Mouse (Mus musculus) MEL (cell line): Measurements from ENCODE around the gene Srebf2. TPM values are rescaled to one million over a fixed set of nuclear protein-coding genes. Genes with fewer than 3 reads are reported as not detected.

Experiments used
- DNase-seq: peaks from one replicate; pipeline ENCODE4 v3.0.0; 2011; ENCODE audit warnings: low read depth, low spot score
- H3K27ac ChIP-seq: 2 replicates; pipeline ENCODE4 v1.5.1; 2012; ENCODE audit warnings: low read depth, mild to moderate bottlenecking, control low read depth, low read length, moderate library complexity; ENCODE audit not compliant: control insufficient read depth
- H3K27me3 ChIP-seq, 2 experiments: fragments of 150-350 bp in 1 of 2; sonication (generic) in 1 of 2; 2 replicates each; pipeline ENCODE4 v1.6.1; 2012; ENCODE audit warnings: low read length in 2 of 2, mild to moderate bottlenecking in 2 of 2, improper control_type of control experiment in 1 of 2, moderate library complexity in 1 of 2; ENCODE audit not compliant: insufficient read depth in 2 of 2, control insufficient read depth in 1 of 2
- H3K36me3 ChIP-seq, 2 experiments: 2 replicates each; pipeline ENCODE4 v1.6.1; 2012 to 2014; ENCODE audit warnings: low read length in 2 of 2, improper control_type of control experiment in 1 of 2, inconsistent platforms in 1 of 2, mild to moderate bottlenecking in 1 of 2; ENCODE audit not compliant: insufficient read depth in 2 of 2, control insufficient read depth in 1 of 2
- H3K4me1 ChIP-seq, 2 experiments: fragments of 150-350 bp in 1 of 2; sonication (generic) in 1 of 2; 2 replicates each; pipeline ENCODE4 v1.6.1; 2012; ENCODE audit warnings: low read length in 2 of 2, improper control_type of control experiment in 1 of 2, mild to moderate bottlenecking in 1 of 2; ENCODE audit not compliant: insufficient read depth in 2 of 2, control insufficient read depth in 1 of 2
- H3K4me3 ChIP-seq, 2 experiments: fragments of 150-350 bp in 1 of 2; sonication (generic) in 1 of 2; 2 replicates each; pipeline ENCODE4 v1.5.1; 2012; ENCODE audit warnings: low read depth in 2 of 2, low read length in 2 of 2, mild to moderate bottlenecking in 2 of 2, moderate library complexity in 2 of 2, control low read depth in 1 of 2, improper control_type of control experiment in 1 of 2; ENCODE audit not compliant: control insufficient read depth in 1 of 2, insufficient read depth in 1 of 2
- H3K79me2 ChIP-seq: 2 replicates; pipeline ENCODE4 v1.6.1; 2012; ENCODE audit warnings: mild to moderate bottlenecking, low read length, moderate library complexity; ENCODE audit not compliant: control insufficient read depth, poor library complexity, insufficient read depth
- H3K9ac ChIP-seq: 2 replicates; pipeline ENCODE4 v1.6.1; 2012; ENCODE audit warnings: low read depth, mild to moderate bottlenecking, control low read depth, low read length, moderate library complexity; ENCODE audit not compliant: control insufficient read depth, poor library complexity, severe bottlenecking
- H3K9me3 ChIP-seq: fragments of 150-350 bp; sonication (generic); replicated peaks from 2 replicates; pipeline ENCODE4 v1.6.1; 2012; ENCODE audit warnings: mild to moderate bottlenecking, low read length, improper control_type of control experiment, moderate library complexity; ENCODE audit not compliant: insufficient read depth
- CHD1 ChIP-seq: IDR thresholded peaks from 2 replicates; pipeline ENCODE4 v1.6.1; 2012; ENCODE audit warnings: low read depth, mild to moderate bottlenecking, inconsistent platforms, low read length, improper control_type of control experiment
- CHD2 ChIP-seq: IDR thresholded peaks from 2 replicates; pipeline ENCODE4 v1.6.1; 2011; ENCODE audit warnings: low read length, improper control_type of control experiment
- CTCF ChIP-seq, 3 experiments: IDR thresholded peaks in 2 of 3; conservative IDR thresholded peaks in 1 of 3; 2 replicates each; pipeline ENCODE4 v1.5.1; 2011 to 2012; ENCODE audit warnings: low read length in 3 of 3, low read depth in 2 of 3, mild to moderate bottlenecking in 2 of 3, improper control_type of control experiment in 1 of 3, inconsistent platforms in 1 of 3, mixed read lengths in 1 of 3, moderate library complexity in 1 of 3; ENCODE audit not compliant: control insufficient read depth in 1 of 3, insufficient read depth in 1 of 3, poor library complexity in 1 of 3, severe bottlenecking in 1 of 3
- ELF1 ChIP-seq: IDR thresholded peaks from 2 replicates; pipeline ENCODE4 v1.6.1; 2014; ENCODE audit warnings: low read depth, mild to moderate bottlenecking, inconsistent platforms, low read length, improper control_type of control experiment, moderate library complexity
- GABPA ChIP-seq: IDR thresholded peaks from 2 replicates; pipeline ENCODE4 v1.6.1; 2012; ENCODE audit warnings: low read depth, mild to moderate bottlenecking, inconsistent platforms, low read length, improper control_type of control experiment, moderate library complexity
- GATA1 ChIP-seq: IDR thresholded peaks from 2 replicates; pipeline ENCODE4 v1.6.1; 2011; ENCODE audit warnings: low read depth, low read length, improper control_type of control experiment
- JUND ChIP-seq: IDR thresholded peaks from 2 replicates; pipeline ENCODE4 v1.6.1; 2011; ENCODE audit warnings: low read depth, mild to moderate bottlenecking, improper control_type of control experiment, low read length
- MAZ ChIP-seq: IDR thresholded peaks from 2 replicates; pipeline ENCODE4 v1.6.1; 2012; ENCODE audit warnings: low read depth, mild to moderate bottlenecking, inconsistent platforms, low read length, improper control_type of control experiment
- MEF2A ChIP-seq: IDR thresholded peaks from 2 replicates; pipeline ENCODE4 v1.6.1; 2014; ENCODE audit warnings: low read depth, mild to moderate bottlenecking, inconsistent platforms, low read length, improper control_type of control experiment; ENCODE audit not compliant: poor library complexity, insufficient replicate concordance, severe bottlenecking; ENCODE audit errors: extremely low read depth
- MXI1 ChIP-seq: IDR thresholded peaks from 2 replicates; pipeline ENCODE4 v1.6.1; 2011; ENCODE audit warnings: mild to moderate bottlenecking, low read depth, low read length, improper control_type of control experiment
- MYB ChIP-seq: IDR thresholded peaks from 2 replicates; pipeline ENCODE4 v1.6.1; 2011; ENCODE audit warnings: mild to moderate bottlenecking, low read depth, low read length, improper control_type of control experiment
- MYC ChIP-seq: IDR thresholded peaks from 2 replicates; pipeline ENCODE4 v1.6.1; 2011; ENCODE audit warnings: low read depth, mild to moderate bottlenecking, low read length, improper control_type of control experiment, moderate library complexity
- POLR2A ChIP-seq, 2 experiments: IDR thresholded peaks; 2 replicates each; pipeline ENCODE4 v1.6.1; 2011 to 2012; ENCODE audit warnings: low read length in 2 of 2, mild to moderate bottlenecking in 2 of 2, control low read depth in 1 of 2, improper control_type of control experiment in 1 of 2, low read depth in 1 of 2, moderate library complexity in 1 of 2; ENCODE audit not compliant: control insufficient read depth in 1 of 2, insufficient read depth in 1 of 2, poor library complexity in 1 of 2
- POLR2AphosphoS2 ChIP-seq: IDR thresholded peaks from 2 replicates; pipeline ENCODE4 v1.6.1; 2011; ENCODE audit warnings: low read length, improper control_type of control experiment
- POLR2AphosphoS5 ChIP-seq: IDR thresholded peaks from 2 replicates; pipeline ENCODE4 v1.6.1; 2012; ENCODE audit warnings: low read depth, borderline replicate concordance, mild to moderate bottlenecking, inconsistent platforms, low read length, moderate library complexity, mixed read lengths
- RAD21 ChIP-seq: IDR thresholded peaks from 2 replicates; pipeline ENCODE4 v1.6.1; 2011; ENCODE audit warnings: mild to moderate bottlenecking, low read depth, low read length, improper control_type of control experiment
- SIN3A ChIP-seq: IDR thresholded peaks from 2 replicates; pipeline ENCODE4 v1.6.1; 2012; ENCODE audit warnings: low read length, improper control_type of control experiment, inconsistent platforms
- SMC3 ChIP-seq: IDR thresholded peaks from 2 replicates; pipeline ENCODE4 v1.6.1; 2011; ENCODE audit warnings: low read depth, low read length, improper control_type of control experiment
- TBP ChIP-seq: IDR thresholded peaks from 2 replicates; pipeline ENCODE4 v1.8.0; 2011; ENCODE audit warnings: low read depth, low read length, improper control_type of control experiment
- TCF12 ChIP-seq: IDR thresholded peaks from 2 replicates; pipeline ENCODE4 v1.6.1; 2014; ENCODE audit warnings: low read depth, mild to moderate bottlenecking, inconsistent platforms, low read length, improper control_type of control experiment, moderate library complexity
- UBTF ChIP-seq: IDR thresholded peaks from 2 replicates; pipeline ENCODE4 v1.6.1; 2012; ENCODE audit warnings: low read depth, mild to moderate bottlenecking, inconsistent platforms, low read length, improper control_type of control experiment, moderate library complexity, borderline replicate concordance; ENCODE audit not compliant: insufficient read depth
- USF1 ChIP-seq: IDR thresholded peaks from 2 replicates; pipeline ENCODE4 v1.6.1; 2014; ENCODE audit warnings: low read depth, mild to moderate bottlenecking, inconsistent platforms, low read length, improper control_type of control experiment, moderate library complexity
- USF2 ChIP-seq, 2 experiments: IDR thresholded peaks; 2 replicates each; pipeline ENCODE4 v1.6.1; 2011 to 2012; ENCODE audit warnings: improper control_type of control experiment in 2 of 2, low read length in 2 of 2, borderline replicate concordance in 1 of 2, inconsistent platforms in 1 of 2, low read depth in 1 of 2, mild to moderate bottlenecking in 1 of 2; ENCODE audit not compliant: insufficient read depth in 1 of 2
- ZC3H11A ChIP-seq: IDR thresholded peaks from 2 replicates; pipeline ENCODE4 v1.6.1; 2012; ENCODE audit warnings: low read depth, mild to moderate bottlenecking, inconsistent platforms, low read length, improper control_type of control experiment
- ZNF384 ChIP-seq: IDR thresholded peaks from 2 replicates; pipeline ENCODE4 v1.6.1; 2012; ENCODE audit warnings: low read depth, mild to moderate bottlenecking, inconsistent platforms, low read length, improper control_type of control experiment
- polyA plus RNA-seq, 2 experiments: library from polyadenylated mRNA; stranded (reverse) in 1 of 2; unstranded in 1 of 2; fragments of >175 nt in 1 of 2; fragments of >200 nt in 1 of 2; gene quantifications; 2 replicates each; pipeline versions ENCODE4 v1.2.1 to v1.2.4; 2012; ENCODE audit warnings: low replicate concordance in 2 of 2, low read depth in 1 of 2; ENCODE audit not compliant: insufficient read length in 2 of 2, insufficient read depth in 1 of 2, missing spikeins in 1 of 2
- total RNA-seq: library from RNA; depleted of rRNA; stranded (reverse); fragments of 300-350 nt; gene quantifications from 2 replicates; pipeline ENCODE4 v1.2.3, GENCODE M21; 2012

Srebf2 gene
- total and polyA plus RNA-seq, 3 experiments = 40.5 to 161 TPM; not detected in 1

DNA sequence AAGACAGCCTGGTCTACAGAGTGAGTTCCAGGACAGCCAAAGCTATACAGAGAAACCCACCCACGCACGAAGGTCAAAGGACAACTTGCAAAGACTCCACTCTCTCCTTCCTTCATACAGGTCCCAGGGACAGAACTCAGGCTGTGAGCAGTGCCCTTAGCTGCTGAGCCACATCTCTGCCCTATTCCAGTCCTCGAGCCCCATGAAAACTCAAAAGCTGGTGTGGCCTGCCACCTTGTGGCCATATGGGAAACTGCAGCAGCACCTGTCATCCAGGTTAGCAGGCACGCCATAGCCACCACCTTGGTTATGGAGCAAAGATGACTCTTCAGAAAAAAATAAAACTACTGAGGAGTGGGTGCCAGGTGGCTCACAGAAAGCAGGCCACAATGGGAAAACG is 89.6 kb downstream of the Srebf2 start:
- no peaks in the 10 kb centered on the region for H3K79me2 ChIP-seq
- no peaks in the 10 kb centered on the region for H3K9me3 ChIP-seq
- H3K4me3 ChIP-seq = no peak overlapping the region
- H3K9ac ChIP-seq = no peak overlapping the region
- H3K36me3 ChIP-seq = no peaks in the 10 kb centered on the region
- no peak overlapping the region for H3K27ac ChIP-seq
- no peak for TF ChIP-seq USF2 (IDR thresholded peaks at IDR 0.05; ENCODE audit: borderline replicate concordance in 1 of 2, insufficient read depth in 1 of 2, low read depth in 1 of 2, low read length in 2 of 2)
- peak; percentile 96 for TF ChIP-seq ZC3H11A
- no peak for TF ChIP-seq ZNF384
- TF ChIP-seq CHD1 = no peak
- TF ChIP-seq GABPA = no peak
- peak; percentile 94 to 99 (median 97) for TF ChIP-seq CTCF (IDR thresholded peaks at IDR 0.05 in 2 of 3, conservative IDR thresholded peaks at IDR 0.05 in 1 of 3; ENCODE audit: control insufficient read depth in 1 of 3, insufficient read depth in 1 of 3, low read depth in 2 of 3, low read length in 3 of 3, poor library complexity in 1 of 3, severe bottlenecking in 1 of 3)
- TF ChIP-seq MAZ = no peak
- no peak for TF ChIP-seq USF1
- TF ChIP-seq RAD21 = peak; percentile 99
- no peak for TF ChIP-seq POLR2AphosphoS2
- TF ChIP-seq POLR2AphosphoS5 = no peak
- no peak for TF ChIP-seq CHD2
- peak; percentile 61; the same call in 1 of the 2 replicates for TF ChIP-seq SIN3A
- TF ChIP-seq MYB = no peak
- no peak for TF ChIP-seq GATA1
- TF ChIP-seq TCF12 = no peak
- TF ChIP-seq MYC = 0 out of 2 replicates have a peak, but pooled peaks have one; percentile 23
- no peak for TF ChIP-seq MXI1
- no peak for TF ChIP-seq MEF2A
- no peak for TF ChIP-seq ELF1
- no peak for TF ChIP-seq POLR2A (IDR thresholded peaks at IDR 0.05; ENCODE audit: control insufficient read depth in 1 of 2, insufficient read depth in 1 of 2, low read depth in 1 of 2, low read length in 2 of 2, poor library complexity in 1 of 2)
- TF ChIP-seq SMC3 = peak; percentile 95
- TF ChIP-seq JUND = no peak
- no peak for TF ChIP-seq UBTF
- TF ChIP-seq TBP = no peak
- no peaks in the 10 kb centered on the region for H3K27me3 ChIP-seq
- DNase-seq = peak; percentile 77
- H3K4me1 ChIP-seq = no peaks in the 10 kb centered on the region
